Mouse (Mus musculus) kidney, embryonic 15.5 days (tissue): ENCODE results near the gene Igf2r. TPM values are rescaled to one million over a fixed set of nuclear protein-coding genes. Genes with fewer than 3 reads are reported as not detected.

Experiments
- ATAC-seq: fragments of 200-750 bp; cut with Nextera tagmentation; replicated peaks from 2 replicates; pipeline ENCODE4 v1.8.0; 2017; ENCODE audit warnings: moderate TSS enrichment; ENCODE audit not compliant: low FRiP score
- H3K27ac ChIP-seq: fragments of 300-500 bp; sonication (generic); 2 replicates; pipeline ENCODE4 v1.5.1; 2015; ENCODE audit warnings: mild to moderate bottlenecking, inconsistent platforms
- H3K27me3 ChIP-seq: fragments of 300-500 bp; sonication (generic); 2 replicates; pipeline ENCODE4 v1.6.1; 2015; ENCODE audit warnings: inconsistent platforms
- H3K36me3 ChIP-seq: fragments of 300-500 bp; sonication (generic); 2 replicates; pipeline ENCODE4 v1.6.1; 2015; ENCODE audit warnings: inconsistent platforms
- H3K4me1 ChIP-seq: fragments of 300-500 bp; sonication (generic); 2 replicates; pipeline ENCODE4 v1.6.1; 2015; ENCODE audit warnings: inconsistent platforms
- H3K4me2 ChIP-seq: fragments of 300-500 bp; sonication (generic); 2 replicates; pipeline ENCODE4 v1.6.1; 2015; ENCODE audit warnings: moderate library complexity, mild to moderate bottlenecking, inconsistent platforms
- H3K4me3 ChIP-seq: fragments of 300-500 bp; sonication (generic); replicated peaks from 2 replicates; pipeline ENCODE4 v1.5.1; 2015; ENCODE audit warnings: mild to moderate bottlenecking, inconsistent platforms
- H3K9ac ChIP-seq: fragments of 300-500 bp; sonication (generic); 2 replicates; pipeline ENCODE4 v1.6.1; 2015; ENCODE audit warnings: mild to moderate bottlenecking, inconsistent platforms
- H3K9me3 ChIP-seq: fragments of 300-500 bp; sonication (generic); replicated peaks from 2 replicates; pipeline ENCODE4 v1.6.1; 2016; ENCODE audit warnings: inconsistent platforms
- WGBS: fragments of 180-500 bp; shearing (Covaris S2); methylation state at CpG from one replicate; pipeline ENCODE4 v1.1.7; 2015; ENCODE audit warnings: mixed read lengths; 5-methylcytosine and 5-hydroxymethylcytosine counted together
- polyA plus RNA-seq: library from polyadenylated mRNA; unstranded; fragments of >200 nt; fragmentation: Nextera tagmentation; extraction: Ambion mirVana; gene quantifications from 2 replicates; pipeline ENCODE4 v1.2.1, GENCODE M21; 2015

The Igf2r gene
- polyA plus RNA-seq, 1 experiment from 2014 or later = 34.6 TPM

DNA sequence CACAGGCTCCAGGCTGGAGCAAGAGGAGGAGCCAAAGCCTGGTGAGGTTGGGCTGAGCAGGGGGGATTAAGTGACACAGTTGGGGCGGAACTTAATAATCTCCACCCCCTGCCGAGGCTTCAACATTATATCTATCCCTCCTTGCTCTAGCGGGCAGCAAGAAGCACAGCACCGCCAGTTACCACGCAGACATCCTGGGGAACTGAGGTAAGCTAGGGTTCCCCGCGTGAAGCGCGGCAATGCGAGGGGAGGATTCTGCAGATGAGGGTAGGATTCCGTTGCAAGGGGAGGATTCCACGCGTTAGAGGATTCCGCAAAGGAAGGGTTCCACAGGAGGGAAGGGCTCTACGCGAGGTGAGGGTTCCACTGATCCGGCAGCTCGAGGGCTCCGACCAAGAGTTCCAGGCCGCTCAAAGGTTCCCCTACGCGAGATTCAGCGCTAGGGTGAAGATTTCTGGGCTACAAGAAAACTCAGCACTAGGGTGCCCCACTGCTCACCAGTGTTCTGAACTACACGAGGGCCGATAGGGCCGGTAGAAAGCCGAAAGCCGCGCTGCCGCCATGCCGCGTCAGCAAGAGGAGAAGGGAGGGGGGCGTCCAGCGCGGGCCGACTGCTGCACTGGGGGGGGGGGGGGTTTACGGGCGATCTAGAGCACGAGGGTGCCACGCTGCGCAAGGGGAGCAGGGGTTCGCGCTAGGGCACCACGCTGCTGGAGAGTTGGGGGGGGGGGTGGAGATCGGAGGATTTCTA, 28.1 kb downstream of the Igf2r start:
- 61% methylated on average over 45 of the region's 45 CpGs for WGBS
- Histone ChIP-seq H3K36me3 (peaks cover 96% of the 10 kb centered on the region), H3K4me2 (peak overlapping the region; percentile 57), H3K27me3 (no peaks in the 10 kb centered on the region), H3K9ac (peak overlapping the region; percentile 68), H3K4me3 (peak overlapping the region; percentile 63), H3K27ac (peak overlapping the region; percentile 85), H3K4me1 (peaks cover 45% of the 10 kb centered on the region), H3K9me3 (peaks cover 31% of the 10 kb centered on the region)
- peak; percentile 91 for ATAC-seq

- no peaks in the 10 kb centered on the region for H3K27me3 ChIP-seq
- H3K4me2 ChIP-seq = no peak overlapping the region
- H3K4me3 ChIP-seq = no peak overlapping the region
- H3K4me1 ChIP-seq = peaks cover 46% of the 10 kb centered on the region
- peak overlapping the region; percentile 85 for H3K27ac ChIP-seq
- no peak overlapping the region for H3K9ac ChIP-seq
- peaks cover 95% of the 10 kb centered on the region for H3K36me3 ChIP-seq
- WGBS = 31% methylated on average over 2 of the region's 2 CpGs
- peaks cover 31% of the 10 kb centered on the region for H3K9me3 ChIP-seq
- no peak for ATAC-seq
Measured at GRCm38 (mm10) chr17:12740317-12740716, 29.1 kb downstream of the Igf2r start.

DNA sequence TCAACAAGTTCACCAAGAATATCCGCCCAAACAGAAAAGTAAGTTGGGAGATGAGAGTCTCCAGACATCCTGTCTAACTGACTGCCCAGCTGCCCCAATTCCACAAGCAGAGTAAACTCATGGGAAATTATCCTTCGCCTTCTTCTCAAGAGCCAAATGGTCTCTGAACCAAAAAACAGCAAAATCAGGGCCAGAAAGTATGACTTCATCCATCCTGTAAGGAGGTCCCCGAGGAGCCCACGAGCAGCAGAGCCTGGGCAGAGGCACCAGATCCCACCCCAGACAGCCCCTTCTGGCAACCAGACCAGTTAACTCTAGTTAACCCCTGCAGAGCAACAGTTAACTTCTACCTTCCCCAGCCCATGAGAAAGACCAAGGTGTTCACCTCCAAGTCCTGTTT, 29.9 kb downstream of the Igf2r start:
- H3K9me3 ChIP-seq = peaks cover 31% of the 10 kb centered on the region
- peaks cover 44% of the 10 kb centered on the region for H3K4me1 ChIP-seq
- ATAC-seq = no peak
- 58% methylated on average over 4 of the region's 4 CpGs for WGBS
- no peak overlapping the region for H3K4me2 ChIP-seq
- no peak overlapping the region for H3K4me3 ChIP-seq
- H3K27me3 ChIP-seq = no peaks in the 10 kb centered on the region
- H3K36me3 ChIP-seq = peaks cover 87% of the 10 kb centered on the region
- H3K27ac ChIP-seq = peak overlapping the region; percentile 85
- no peak overlapping the region for H3K9ac ChIP-seq

DNA sequence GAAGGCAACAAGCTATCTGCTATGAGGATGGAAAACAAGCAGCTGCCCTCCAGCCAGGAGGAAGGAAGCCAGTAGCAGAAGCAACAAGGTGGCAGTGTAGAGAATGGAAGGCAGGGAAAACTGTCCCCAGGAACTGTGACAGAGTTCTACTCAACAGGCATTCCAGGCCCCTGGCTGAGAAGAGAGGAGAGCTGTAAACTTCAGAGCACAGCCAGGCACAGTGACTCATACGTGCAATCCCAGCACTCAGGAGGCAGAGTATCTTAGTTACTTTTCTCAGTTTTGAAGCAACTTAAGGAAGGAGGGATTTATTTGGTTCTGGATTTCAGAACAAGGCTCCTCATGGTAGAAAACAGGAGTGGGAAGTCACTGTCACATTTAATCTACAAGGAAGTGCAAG, 31.5 kb downstream of the Igf2r start:
- H3K36me3 ChIP-seq = peaks cover 82% of the 10 kb centered on the region
- no peak overlapping the region for H3K4me3 ChIP-seq
- no peak overlapping the region for H3K9ac ChIP-seq
- no peak overlapping the region for H3K4me2 ChIP-seq
- peaks cover 22% of the 10 kb centered on the region for H3K9me3 ChIP-seq
- 37% methylated on average over 1 of the region's 1 CpGs for WGBS
- H3K27me3 ChIP-seq = no peaks in the 10 kb centered on the region
- ATAC-seq = no peak
- H3K4me1 ChIP-seq = peaks cover 39% of the 10 kb centered on the region
- H3K27ac ChIP-seq = 0 out of 2 replicates have a peak overlapping the region, but pooled peaks have one; percentile 48

- Histone ChIP-seq H3K9me3 (no peaks in the 10 kb centered on the region), H3K4me1 (peaks cover 28% of the 10 kb centered on the region), H3K36me3 (peaks cover 76% of the 10 kb centered on the region), H3K4me3 (peak overlapping the region; percentile 17), H3K27ac (peak overlapping the region; percentile 86), H3K4me2 (peak overlapping the region; percentile 49), H3K9ac (no peak overlapping the region), H3K27me3 (no peaks in the 10 kb centered on the region)
- ATAC-seq = peak; percentile 85
- WGBS = 14% methylated on average over 12 of the region's 12 CpGs
Measured at GRCm38 (mm10) chr17:12734205-12734857, 35.1 kb downstream of the Igf2r start.

- no peaks in the 10 kb centered on the region for H3K9me3 ChIP-seq
- peaks cover 31% of the 10 kb centered on the region for H3K4me1 ChIP-seq
- peaks cover 72% of the 10 kb centered on the region for H3K36me3 ChIP-seq
- no peak overlapping the region for H3K9ac ChIP-seq
- H3K4me3 ChIP-seq = no peak overlapping the region
- H3K27ac ChIP-seq = no peak overlapping the region
- H3K27me3 ChIP-seq = no peaks in the 10 kb centered on the region
- H3K4me2 ChIP-seq = no peak overlapping the region
- 92% methylated on average over 6 of the region's 6 CpGs for WGBS
- ATAC-seq = no peak
Measured at GRCm38 (mm10) chr17:12733128-12733527, 36.3 kb downstream of the Igf2r start.

DNA sequence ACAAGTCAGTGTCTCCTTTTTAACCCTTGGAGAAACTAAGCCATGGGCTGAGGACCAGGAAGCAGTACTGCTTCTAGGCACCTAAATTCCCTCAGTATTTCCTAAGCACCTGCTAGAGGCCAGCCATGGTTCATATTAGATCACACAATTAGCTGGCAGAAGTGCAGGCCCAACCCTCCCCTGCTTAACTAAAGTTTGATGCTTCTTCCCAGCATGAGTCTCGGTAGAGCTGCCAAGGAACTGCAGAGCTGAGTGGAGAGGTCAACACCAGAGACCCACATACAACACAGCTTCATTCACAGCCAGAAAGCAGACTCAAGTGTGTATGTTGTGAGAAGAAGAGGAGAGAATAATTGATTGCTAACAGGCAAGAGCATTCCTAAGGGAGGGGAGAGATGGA, 40.9 kb downstream of the Igf2r start:
- peaks cover 37% of the 10 kb centered on the region for H3K4me1 ChIP-seq
- H3K27me3 ChIP-seq = no peaks in the 10 kb centered on the region
- no peak overlapping the region for H3K27ac ChIP-seq
- no peak overlapping the region for H3K4me3 ChIP-seq
- H3K9ac ChIP-seq = no peak overlapping the region
- H3K9me3 ChIP-seq = no peaks in the 10 kb centered on the region
- 57% methylated on average over 1 of the region's 1 CpGs for WGBS
- no peak for ATAC-seq
- no peak overlapping the region for H3K4me2 ChIP-seq
- peaks cover 50% of the 10 kb centered on the region for H3K36me3 ChIP-seq

- H3K9me3 ChIP-seq = no peaks in the 10 kb centered on the region
- no peak overlapping the region for H3K9ac ChIP-seq
- no peak for ATAC-seq
- H3K4me2 ChIP-seq = no peak overlapping the region
- H3K27me3 ChIP-seq = no peaks in the 10 kb centered on the region
- H3K27ac ChIP-seq = 0 out of 2 replicates have a peak overlapping the region, but pooled peaks have one; percentile 92
- H3K4me3 ChIP-seq = no peak overlapping the region
- H3K4me1 ChIP-seq = peaks cover 44% of the 10 kb centered on the region
- WGBS = 81% methylated on average over 3 of the region's 3 CpGs
- H3K36me3 ChIP-seq = peaks cover 50% of the 10 kb centered on the region
Measured at GRCm38 (mm10) chr17:12727748-12728147, 41.7 kb downstream of the Igf2r start.

DNA sequence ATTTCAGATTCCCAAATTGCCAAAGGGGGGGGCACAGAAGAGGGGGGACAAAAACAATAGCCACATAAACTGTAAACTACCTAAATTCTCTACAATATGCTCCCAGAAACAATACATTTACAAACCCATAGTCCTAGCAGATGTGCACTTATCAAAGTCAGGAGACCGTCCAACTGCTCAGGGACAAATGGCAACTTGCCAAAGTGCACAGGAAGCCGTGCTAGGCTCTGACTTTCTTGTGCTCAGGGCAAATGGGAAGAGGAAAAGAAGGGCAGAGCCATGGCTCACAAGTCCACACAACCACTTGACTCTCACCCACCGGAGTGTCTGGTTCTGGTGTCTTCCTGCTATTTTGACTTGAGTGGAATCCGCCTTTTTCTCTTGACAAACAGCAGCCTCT, 43.6 kb downstream of the Igf2r start:
- WGBS = 21% methylated on average over 4 of the region's 4 CpGs
- Histone ChIP-seq H3K9me3 (no peaks in the 10 kb centered on the region), H3K4me2 (no peak overlapping the region), H3K36me3 (peaks cover 54% of the 10 kb centered on the region), H3K27ac (peak overlapping the region; percentile 92), H3K4me3 (no peak overlapping the region), H3K4me1 (peaks cover 59% of the 10 kb centered on the region), H3K9ac (no peak overlapping the region), H3K27me3 (no peaks in the 10 kb centered on the region)
- 0 out of 2 replicates have a peak, but pooled peaks have one; percentile 27 for ATAC-seq

GRCm38 (mm10) chr17:12724767-12725744, 44.4 kb downstream of the Igf2r start:
- Histone ChIP-seq H3K36me3 (peaks cover 54% of the 10 kb centered on the region), H3K4me1 (peaks cover 64% of the 10 kb centered on the region), H3K27me3 (no peaks in the 10 kb centered on the region), H3K4me3 (no peak overlapping the region), H3K9ac (no peak overlapping the region), H3K4me2 (no peak overlapping the region), H3K9me3 (no peaks in the 10 kb centered on the region), H3K27ac (peak overlapping the region; percentile 92)
- peak; percentile 65 for ATAC-seq
- 24% methylated on average over 6 of the region's 6 CpGs for WGBS

GRCm38 (mm10) chr17:12723986-12724766, 45.3 kb downstream of the Igf2r start:
- Histone ChIP-seq H3K36me3 (peaks cover 54% of the 10 kb centered on the region), H3K9ac (no peak overlapping the region), H3K4me2 (no peak overlapping the region), H3K27me3 (no peaks in the 10 kb centered on the region), H3K4me3 (no peak overlapping the region), H3K27ac (peak overlapping the region; percentile 92), H3K4me1 (peaks cover 64% of the 10 kb centered on the region), H3K9me3 (no peaks in the 10 kb centered on the region)
- WGBS = 70% methylated on average over 5 of the region's 5 CpGs
- ATAC-seq = 0 out of 2 replicates have a peak, but pooled peaks have one; percentile 5
